Mouse (Mus musculus) layer of hippocampus, adult 8-10 months (tissue): ENCODE measurements around the gene Ccm2. TPM values are rescaled to one million over a fixed set of nuclear protein-coding genes. Genes with fewer than 3 reads are reported as not detected.

Source experiments
- DNase-seq, 2 experiments: peaks; one replicate each; pipeline ENCODE4 v3.0.0; 2022; ENCODE audit warnings: low spot score in 2 of 2
- total RNA-seq, 4 experiments: library from RNA; stranded (reverse); gene quantifications; 2 replicates each; pipeline ENCODE4 v1.2.4; 2022

The Ccm2 gene
- total RNA-seq, 4 experiments from 2014 or later: 47.4 to 53.9 (median 52.2) TPM

DNA sequence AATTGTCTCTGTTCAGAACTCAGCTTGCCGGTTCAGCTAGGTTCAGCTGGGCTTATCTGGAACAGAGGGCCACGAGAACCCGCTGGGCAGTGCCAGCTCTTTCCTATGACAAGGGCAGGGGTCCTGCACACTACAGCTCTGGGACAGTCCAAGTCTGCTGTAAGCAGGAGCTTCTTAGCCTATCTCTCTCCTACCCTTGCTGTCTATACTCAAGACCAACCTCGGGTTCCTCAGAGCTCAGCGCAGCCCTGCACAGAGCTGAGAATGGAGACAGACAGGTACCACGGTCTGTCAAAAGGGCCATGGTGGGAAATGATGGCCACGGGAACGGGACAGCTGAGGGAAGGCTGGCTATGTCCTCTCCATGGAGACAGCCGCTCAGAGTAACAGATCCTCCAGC lies 56.5 kb downstream of the Ccm2 start:
- no peak for DNase-seq

DNA sequence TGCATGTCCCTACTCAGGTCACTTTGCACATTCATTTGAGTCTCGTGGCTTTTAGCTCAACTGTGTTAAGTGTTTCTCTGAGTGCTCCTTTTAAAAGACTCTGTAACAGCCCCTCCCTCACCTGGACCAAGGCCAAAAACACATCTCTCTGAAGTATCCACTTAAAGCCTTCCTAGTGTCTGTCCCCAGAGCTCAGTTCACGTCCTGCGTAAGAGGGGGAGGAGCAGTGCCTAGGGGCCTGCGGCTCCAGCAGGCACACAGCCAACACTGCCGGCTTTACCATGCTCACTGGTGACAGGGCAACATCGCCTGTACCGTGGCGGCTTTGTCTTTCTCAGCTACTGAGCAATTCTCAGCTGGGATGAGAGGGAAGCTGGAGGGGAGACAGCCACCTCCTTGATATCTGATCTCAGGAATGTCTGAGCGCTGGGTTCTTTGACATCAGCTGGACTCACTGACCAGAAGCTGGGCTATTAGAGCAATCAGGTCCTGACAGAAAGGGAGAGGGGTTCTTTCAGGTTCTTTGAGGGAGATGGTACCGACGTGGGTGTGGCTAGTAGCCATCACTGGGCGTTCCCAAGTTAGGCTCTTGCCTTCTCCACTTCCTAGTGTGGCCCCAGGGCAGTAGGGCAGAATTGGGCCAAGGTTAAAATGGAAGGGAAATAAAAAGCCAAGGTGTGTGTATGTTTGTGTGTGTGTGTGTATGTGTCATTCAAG lies 57.4 kb downstream of the Ccm2 start:
- peak in 1 of 2 experiments; percentile 63 for DNase-seq

GRCm38 (mm10) chr11:6604604-6604936 lies 57.9 kb downstream of the Ccm2 start:
- no peak for DNase-seq

- DNase-seq: no peak
These were observed 58.4 kb downstream of the Ccm2 start for GRCm38 (mm10) chr11:6605021-6605481.

GRCm38 (mm10) chr11:6605491-6606399 lies 59.1 kb downstream of the Ccm2 start, which contains the start of gene Nacad:
TSS of gene Nacad (minus strand) at chr11:6606053.
- peak; percentile 85 to 87 for DNase-seq

DNA sequence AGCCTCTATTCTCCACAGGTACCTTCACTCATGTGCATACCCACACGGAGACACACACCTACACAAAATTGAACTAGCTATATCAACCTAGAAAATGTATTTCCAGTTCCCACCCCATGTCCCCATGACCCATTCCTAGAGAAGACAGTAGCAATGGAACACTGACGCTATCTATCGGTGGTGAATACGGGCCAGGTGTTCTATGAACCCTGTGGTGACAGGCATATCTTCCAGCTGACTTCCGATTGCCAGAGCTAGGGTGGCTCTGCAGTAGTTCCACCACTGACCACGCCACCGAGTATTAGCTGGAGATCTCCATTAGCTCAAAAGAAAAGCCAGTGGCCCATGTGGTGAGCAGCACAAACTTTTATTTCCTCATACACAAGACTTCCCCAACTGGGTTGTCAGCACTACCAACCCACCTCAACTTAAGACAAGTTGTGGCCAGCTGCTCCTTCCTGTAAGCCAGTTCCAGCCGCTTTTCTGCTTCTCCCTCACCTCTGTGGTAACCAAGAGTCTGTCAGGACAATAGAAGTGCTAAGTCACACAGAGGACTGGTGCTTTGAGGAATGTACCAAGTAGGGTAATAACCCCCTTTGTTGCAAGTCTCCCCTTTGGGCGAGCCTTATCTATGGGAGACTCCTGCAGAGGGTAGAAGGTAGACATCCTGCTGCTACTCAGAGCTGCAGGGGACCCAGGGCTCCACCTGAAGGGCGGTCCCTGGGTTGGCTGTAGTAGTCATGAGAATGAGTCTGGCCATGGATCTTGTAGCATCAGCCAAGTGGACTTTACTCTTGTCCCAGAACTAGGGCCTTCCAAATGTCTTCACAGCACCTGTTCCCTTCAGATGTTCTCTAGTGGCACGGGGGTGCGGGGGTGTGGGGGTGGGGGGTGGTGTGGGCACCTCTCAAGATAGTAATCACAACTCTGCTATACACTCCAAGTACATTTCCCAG lies 68.8 kb downstream of the Ccm2 start:
- DNase-seq: no peak

DNA sequence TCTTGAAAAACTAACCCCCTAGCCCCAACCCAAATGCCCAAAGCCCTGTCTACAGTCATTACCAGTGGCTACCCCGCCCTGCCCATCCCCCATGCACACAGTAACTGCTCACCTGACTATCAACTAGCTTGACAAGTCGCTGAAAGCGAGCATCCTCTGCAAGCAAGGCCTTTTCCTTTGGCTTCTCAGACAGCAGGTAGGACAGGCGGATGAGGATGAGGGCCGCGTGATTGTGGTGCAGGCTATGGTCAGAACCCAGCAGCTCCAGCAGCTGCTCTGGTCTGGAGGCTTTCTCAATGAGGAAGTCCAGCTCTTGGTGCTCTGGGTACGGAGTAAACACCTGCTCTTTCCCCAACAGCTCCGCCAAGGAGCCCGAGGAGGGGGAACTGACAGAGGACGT lies 77.0 kb downstream of the Ccm2 start:
- no peak for DNase-seq

- DNase-seq: no peak
These were observed 78.1 kb downstream of the Ccm2 start for GRCm38 (mm10) chr11:6624619-6625382.

GRCm38 (mm10) chr11:6625478-6626387 lies 79.0 kb downstream of the Ccm2 start, which contains the start of gene Tbrg4:
TSS of gene Tbrg4 (minus strand) at chr11:6626067.
- DNase-seq: peak; percentile 86 to 92

DNA sequence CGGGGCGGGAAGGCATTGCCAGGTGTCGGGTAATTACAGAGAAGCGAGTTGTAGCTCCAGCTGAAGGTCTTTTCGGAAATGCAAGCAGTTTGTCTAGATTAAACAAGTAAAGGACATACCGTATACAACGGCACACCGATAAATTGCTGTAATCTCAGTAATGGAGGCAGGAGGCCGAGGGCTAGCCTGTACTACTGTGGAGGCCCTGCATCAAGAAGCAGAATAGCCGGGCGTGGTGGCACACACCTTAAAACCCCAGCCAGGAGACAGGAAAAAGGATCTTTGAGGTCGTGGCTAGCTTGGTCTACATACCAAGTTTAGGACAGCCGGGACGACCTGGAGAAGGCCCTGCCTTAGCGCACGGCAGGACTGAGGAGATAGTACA lies 79.7 kb downstream of the Ccm2 start:
- DNase-seq: no peak

- no peak for DNase-seq
These were observed 81.0 kb downstream of the Ccm2 start for GRCm38 (mm10) chr11:6627731-6628130.

DNA sequence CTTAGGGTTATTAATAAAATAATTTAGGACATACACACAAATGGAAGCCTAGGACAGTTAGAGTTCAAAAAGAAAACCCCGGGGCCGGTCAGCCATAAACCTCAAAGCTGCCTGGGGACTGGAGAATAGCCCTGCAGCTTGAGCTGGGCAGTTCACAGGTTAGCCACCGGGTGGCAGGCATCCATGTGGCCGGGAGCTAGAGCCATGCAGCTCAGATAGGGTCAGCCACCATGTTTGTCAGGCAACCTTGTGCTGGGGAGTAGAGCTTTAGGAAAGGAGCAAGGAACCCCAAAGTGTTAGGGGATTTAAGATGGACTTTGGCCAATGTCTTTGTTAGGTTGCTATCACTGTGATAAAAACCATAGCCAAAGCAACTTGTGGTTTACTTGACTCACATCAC lies 81.9 kb downstream of the Ccm2 start:
- no peak for DNase-seq

GRCm38 (mm10) chr11:6629655-6630054 lies 83.0 kb downstream of the Ccm2 start:
- DNase-seq: no peak

DNA sequence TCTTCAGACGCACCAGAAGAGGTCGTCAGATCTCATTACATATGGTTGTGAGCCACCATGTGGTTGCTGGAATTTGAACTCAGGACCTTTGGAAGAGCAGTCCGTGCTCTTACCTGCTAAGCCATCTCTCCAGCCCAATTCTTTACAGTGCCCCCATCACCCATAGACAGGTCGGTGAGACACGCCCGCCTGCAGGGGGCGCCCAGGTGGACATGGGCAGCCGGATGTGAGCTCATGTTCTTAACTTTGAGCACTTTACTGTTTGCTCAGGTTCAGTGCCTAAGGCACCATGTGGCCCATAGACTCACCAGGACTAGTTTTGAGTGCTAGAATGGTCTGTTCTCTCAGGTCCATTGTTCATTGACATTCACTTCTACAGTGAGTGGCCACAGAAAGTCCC lies 89.5 kb downstream of the Ccm2 start:
- no peak for DNase-seq

GRCm38 (mm10) chr11:6638537-6638936 lies 91.8 kb downstream of the Ccm2 start, which contains the start of gene Wap:
TSS of gene Wap (minus strand) at chr11:6638637.
- no peak for DNase-seq

DNA sequence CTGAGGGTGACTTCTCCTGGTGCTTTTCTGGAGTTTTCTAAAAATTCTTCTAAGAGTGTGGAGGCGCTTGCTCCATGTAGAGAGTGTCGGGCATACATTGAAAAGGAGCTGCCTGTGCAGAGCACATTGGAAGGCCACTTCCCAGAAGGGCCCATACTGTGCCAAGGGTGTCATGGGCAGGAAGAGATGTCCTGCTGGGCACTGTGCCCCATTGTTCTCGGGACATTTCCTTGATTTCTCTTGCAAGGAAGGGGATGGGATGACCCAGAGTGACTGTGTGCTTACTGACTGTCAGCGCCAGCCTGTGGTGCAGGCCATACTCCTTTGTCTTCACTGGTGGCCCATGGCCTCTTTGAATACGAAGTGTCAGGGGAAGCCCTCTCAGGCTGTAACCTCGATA lies 92.4 kb downstream of the Ccm2 start:
- DNase-seq: no peak

GRCm38 (mm10) chr11:6644566-6644965 lies 97.9 kb downstream of the Ccm2 start:
- no peak for DNase-seq
